Mouse (Mus musculus): Measurements from ENCODE around the gene Copz2.

- TF ChIP-seq CTCF (IDR thresholded peaks at IDR 0.05; ENCODE audit: borderline replicate concordance, extremely low read depth, insufficient read depth, insufficient read length) (no peak), POLR2A (IDR thresholded peaks at IDR 0.05; ENCODE audit: borderline replicate concordance, extremely low read depth, insufficient read depth, insufficient read length, poor library complexity, severe bottlenecking) (no peak)
Observed at GRCm38 (mm10) chr11:96839428-96839827, 10.2 kb upstream of the Copz2 start.

Data from brain, embryonic 14.5 days (tissue).